Mouse (Mus musculus) E14TG2a.4 (cell line): ENCODE results near the gene Stk38l.

Experiments used
- CTCF ChIP-seq: conservative IDR thresholded peaks from 2 replicates; pipeline ENCODE4 v1.5.1; 2014; ENCODE audit warnings: low read length
- POU5F1 ChIP-seq: IDR thresholded peaks from 2 replicates; pipeline ENCODE4 v1.6.1; 2014; ENCODE audit warnings: low read length, borderline replicate concordance

- no peak for TF ChIP-seq CTCF
- no peak for TF ChIP-seq POU5F1
Observed at GRCm38 (mm10) chr6:146813007-146813406, 88.2 kb downstream of the Stk38l start.
